ENCODE assay signal across 11 mouse cellular contexts in genomic region chr17:24650766-24651165, GRCm38 (mm10). TPM values are rescaled to one million over a fixed set of nuclear protein-coding genes. Genes with fewer than 3 reads are reported as not detected.
DNase-seq lines count a peak whose midpoint lies in the region; ATAC-seq and TF ChIP-seq lines count a peak whose summit lies in the region.
"Had no signal": no experiment of that assay in that cellular context is flagged by ENCODE, and none has a peak within 500 bp of the region (broad histone marks: within the 10 kb centered on the region; RNA-seq: fewer than 3 reads in every experiment).

No protein-coding gene starts in this region.

- peaks cover 22% of the 10 kb centered on the region for H3K4me1 ChIP-seq in heart, embryonic 11.5 days (ENCODE audit: control insufficient read depth, insufficient read depth, low read length)
- H3K4me1 ChIP-seq in stomach, embryonic 14.5 days (ENCODE audit: control insufficient read depth, insufficient read depth, low read length): peaks cover 13% of the 10 kb centered on the region; the same call in 1 of the 2 replicates
- H3K4me1 ChIP-seq in stomach, postnatal 0 days (replicated peaks; ENCODE audit: control insufficient read depth, insufficient read depth): no peaks in the 10 kb centered on the region
- peaks cover 30% of the 10 kb centered on the region for H3K4me1 ChIP-seq in liver, embryonic 15.5 days (replicated peaks)

- DNase-seq in heart, adult 18-20 months: no peak
- DNase-seq in stomach, postnatal 0 days (ENCODE audit: low spot score): no peak
- no peak for DNase-seq in retina, embryonic 14.5 days (ENCODE audit: low spot score)
- DNase-seq in cerebellum, adult 18-20 months: no peak
- no peak for DNase-seq in cerebellum, adult 8-10 months

- no peak for TF ChIP-seq EP300 in stomach, postnatal 0 days (optimal IDR thresholded peaks at IDR 0.05)

- ATAC-seq in heart, embryonic 11.5 days (replicated peaks; ENCODE audit: insufficient number of reproducible peaks, low FRiP score, low TSS enrichment): no peak
- ATAC-seq in stomach, embryonic 14.5 days (ENCODE audit: insufficient number of reproducible peaks, insufficient read depth, low FRiP score, low read depth): no peak
- ATAC-seq in stomach, postnatal 0 days (ENCODE audit: low FRiP score, low TSS enrichment): no peak
- no peak for ATAC-seq in liver, embryonic 15.5 days (ENCODE audit: insufficient read depth)
- ATAC-seq: CD4-positive, CD25-positive, alpha-beta regulatory T cell, adult 4 months had no signal

- WGBS in heart, embryonic 11.5 days (ENCODE audit: insufficient replicate concordance): 74% methylated on average over 4 of the region's 4 CpGs
- 85% methylated on average over 4 of the region's 4 CpGs for WGBS in stomach, embryonic 14.5 days
- 79% methylated on average over 4 of the region's 4 CpGs for WGBS in stomach, postnatal 0 days
- 56% methylated on average over 4 of the region's 4 CpGs for WGBS in liver, embryonic 15.5 days (ENCODE audit: insufficient replicate concordance)

- no peak overlapping the region for H3K27ac ChIP-seq in heart, embryonic 11.5 days (ENCODE audit: low read depth, low read length)
- H3K27ac ChIP-seq in stomach, embryonic 14.5 days (ENCODE audit: low read length): no peak overlapping the region
- no peak overlapping the region for H3K27ac ChIP-seq in stomach, postnatal 0 days (replicated peaks)
- no peak overlapping the region for H3K27ac ChIP-seq in liver, embryonic 15.5 days (replicated peaks)

- H3K4me2 ChIP-seq in heart, embryonic 11.5 days: peak overlapping the region; percentile 98; the same call in 1 of the 2 replicates
- H3K4me2 ChIP-seq in stomach, embryonic 14.5 days (replicated peaks; ENCODE audit: low read depth, low read length): peak overlapping the region; percentile 97; the same call in 1 of the 2 replicates
- H3K4me2 ChIP-seq in stomach, postnatal 0 days (replicated peaks; ENCODE audit: low read depth): no peak overlapping the region
- peak overlapping the region; percentile 76; the same call in 1 of the 2 replicates for H3K4me2 ChIP-seq in liver, embryonic 15.5 days

- no peak overlapping the region for H3K9ac ChIP-seq in heart, embryonic 11.5 days (ENCODE audit: low read depth, low read length)
- 0 out of 2 replicates have a peak overlapping the region, but pooled peaks have one; percentile 74 for H3K9ac ChIP-seq in stomach, embryonic 14.5 days (replicated peaks; ENCODE audit: low read depth, low read length)
- H3K9ac ChIP-seq in stomach, postnatal 0 days (ENCODE audit: low read length): no peak overlapping the region
- H3K9ac ChIP-seq in liver, embryonic 15.5 days: no peak overlapping the region

- H3K27me3 ChIP-seq in heart, embryonic 11.5 days (ENCODE audit: control insufficient read depth, insufficient read depth, low read length): peaks cover 32% of the 10 kb centered on the region
- H3K27me3 ChIP-seq in stomach, embryonic 14.5 days (ENCODE audit: control insufficient read depth, insufficient read depth, low read length): no peaks in the 10 kb centered on the region
- H3K27me3 ChIP-seq in stomach, postnatal 0 days (ENCODE audit: control insufficient read depth, insufficient read depth, low read length): no peaks in the 10 kb centered on the region
- H3K27me3 ChIP-seq in liver, embryonic 15.5 days: peaks cover 69% of the 10 kb centered on the region

- H3K4me3 ChIP-seq in heart, embryonic 11.5 days (ENCODE audit: low read depth, low read length): no peak overlapping the region
- H3K4me3 ChIP-seq in stomach, embryonic 14.5 days (ENCODE audit: low read depth, low read length): 0 out of 2 replicates have a peak overlapping the region, but pooled peaks have one; percentile 72
- no peak overlapping the region for H3K4me3 ChIP-seq in stomach, postnatal 0 days (ENCODE audit: low read depth, low read length)
- H3K4me3 ChIP-seq in liver, embryonic 15.5 days (replicated peaks): no peak overlapping the region

- H3K9me3 ChIP-seq in heart, embryonic 11.5 days (replicated peaks; ENCODE audit: control insufficient read depth, low read length): no peaks in the 10 kb centered on the region
- H3K9me3 ChIP-seq in stomach, embryonic 14.5 days (ENCODE audit: control insufficient read depth, low read depth, low read length): no peaks in the 10 kb centered on the region
- no peaks in the 10 kb centered on the region for H3K9me3 ChIP-seq in stomach, postnatal 0 days (ENCODE audit: control insufficient read depth, low read length)
- no peaks in the 10 kb centered on the region for H3K9me3 ChIP-seq in liver, embryonic 15.5 days (replicated peaks)

- no peaks in the 10 kb centered on the region for H3K36me3 ChIP-seq in heart, embryonic 11.5 days (ENCODE audit: control insufficient read depth, insufficient read depth, low read length)
- peaks cover 3% of the 10 kb centered on the region; the same call in 1 of the 2 replicates for H3K36me3 ChIP-seq in stomach, embryonic 14.5 days (ENCODE audit: control insufficient read depth, insufficient read depth, low read length)
- H3K36me3 ChIP-seq in stomach, postnatal 0 days (ENCODE audit: control insufficient read depth, insufficient read depth, low read length): no peaks in the 10 kb centered on the region
- H3K36me3 ChIP-seq in liver, embryonic 15.5 days (replicated peaks): no peaks in the 10 kb centered on the region

- no peak for TF ChIP-seq CTCF in stomach, postnatal 0 days (IDR thresholded peaks at IDR 0.05; ENCODE audit: low read depth)

RNA-seq across cellular contexts. Expression of gene Slc9a3r2, which starts 0.6 kb away (rescaled TPM):
- 52.7 and 58.0 TPM in 2 replicates for polyA plus RNA-seq in heart, embryonic 11.5 days (2014; fragmentation: Nextera tagmentation; extraction: Ambion mirVana)
- total RNA-seq in heart, adult 18-20 months (2021): 100 to 1,000 TPM in 1 of 2 experiments, 10 to 100 TPM in 1; 88.2 to 103 TPM
- polyA plus RNA-seq in stomach, embryonic 14.5 days (2014; fragmentation: Nextera tagmentation; extraction: Ambion mirVana): 44.9 and 47.7 TPM in 2 replicates
- 37.9 and 38.0 TPM in 2 replicates for polyA plus RNA-seq in stomach, postnatal 0 days (2015; fragmentation: Nextera tagmentation; extraction: Ambion mirVana)
- 10.8 and 13.8 TPM in 2 replicates for polyA plus RNA-seq in liver, embryonic 15.5 days (2015; fragmentation: Nextera tagmentation; extraction: Ambion mirVana)
- polyA plus RNA-seq: CD4-positive, CD25-positive, alpha-beta regulatory T cell, adult 4 months had no signal

RNA-seq across cellular contexts. Expression of gene Npw, which starts 7.5 kb away (rescaled TPM):
- not detected in 2 replicates for polyA plus RNA-seq in heart, embryonic 11.5 days (2014; fragmentation: Nextera tagmentation; extraction: Ambion mirVana)
- not detected for total RNA-seq in heart, adult 18-20 months (2021)
- 0.42 and 0.90 TPM in 2 replicates for polyA plus RNA-seq in stomach, embryonic 14.5 days (2014; fragmentation: Nextera tagmentation; extraction: Ambion mirVana)
- polyA plus RNA-seq in stomach, postnatal 0 days (2015; fragmentation: Nextera tagmentation; extraction: Ambion mirVana): 1.2 and 1.8 TPM in 2 replicates
- 0.30 TPM in 1 of 2 replicates, not detected in the other for polyA plus RNA-seq in liver, embryonic 15.5 days (2015; fragmentation: Nextera tagmentation; extraction: Ambion mirVana)
- total RNA-seq: granulocyte monocyte progenitor cell, adult 5-6 weeks; neutrophil, adult 5-6 weeks had no signal
- polyA plus RNA-seq: CD4-positive, CD25-positive, alpha-beta regulatory T cell, adult 4 months had no signal

RNA-seq across cellular contexts. Expression of gene Nthl1, which starts 18.3 kb away (rescaled TPM):
- 9.1 and 9.8 TPM in 2 replicates for polyA plus RNA-seq in heart, embryonic 11.5 days (2014; fragmentation: Nextera tagmentation; extraction: Ambion mirVana)
- 1 to 10 TPM; 2.6 to 3.1 TPM for total RNA-seq in heart, adult 18-20 months (2021)
- polyA plus RNA-seq in stomach, embryonic 14.5 days (2014; fragmentation: Nextera tagmentation; extraction: Ambion mirVana): 18.1 and 19.6 TPM in 2 replicates
- 8.0 and 8.4 TPM in 2 replicates for polyA plus RNA-seq in stomach, postnatal 0 days (2015; fragmentation: Nextera tagmentation; extraction: Ambion mirVana)
- 5.8 and 6.4 TPM in 2 replicates for polyA plus RNA-seq in liver, embryonic 15.5 days (2015; fragmentation: Nextera tagmentation; extraction: Ambion mirVana)

RNA-seq across cellular contexts. Expression of gene Tsc2, which starts 18.3 kb away (rescaled TPM):
- 46.7 and 50.6 TPM in 2 replicates for polyA plus RNA-seq in heart, embryonic 11.5 days (2014; fragmentation: Nextera tagmentation; extraction: Ambion mirVana)
- 100 to 1,000 TPM; 104 to 108 TPM for total RNA-seq in heart, adult 18-20 months (2021)
- 57.1 and 57.7 TPM in 2 replicates for polyA plus RNA-seq in stomach, embryonic 14.5 days (2014; fragmentation: Nextera tagmentation; extraction: Ambion mirVana)
- 36.2 and 37.0 TPM in 2 replicates for polyA plus RNA-seq in stomach, postnatal 0 days (2015; fragmentation: Nextera tagmentation; extraction: Ambion mirVana)
- 18.8 and 21.4 TPM in 2 replicates for polyA plus RNA-seq in liver, embryonic 15.5 days (2015; fragmentation: Nextera tagmentation; extraction: Ambion mirVana)

RNA-seq across cellular contexts. Expression of gene Zfp598, which starts 18.7 kb away (rescaled TPM):
- 19.7 and 22.0 TPM in 2 replicates for polyA plus RNA-seq in heart, embryonic 11.5 days (2014; fragmentation: Nextera tagmentation; extraction: Ambion mirVana)
- 10 to 100 TPM; 16.4 to 17.2 TPM for total RNA-seq in heart, adult 18-20 months (2021)
- polyA plus RNA-seq in stomach, embryonic 14.5 days (2014; fragmentation: Nextera tagmentation; extraction: Ambion mirVana): 24.8 and 26.5 TPM in 2 replicates
- 9.7 and 12.4 TPM in 2 replicates for polyA plus RNA-seq in stomach, postnatal 0 days (2015; fragmentation: Nextera tagmentation; extraction: Ambion mirVana)
- 9.9 and 12.5 TPM in 2 replicates for polyA plus RNA-seq in liver, embryonic 15.5 days (2015; fragmentation: Nextera tagmentation; extraction: Ambion mirVana)
